Mouse (Mus musculus): ENCODE data around the gene Prpf38a. TPM values are rescaled to one million over a fixed set of nuclear protein-coding genes. Genes with fewer than 3 reads are reported as not detected.

The Prpf38a gene
- 64.1 and 65.2 TPM in 2 replicates for polyA plus RNA-seq (2015; fragmentation: Nextera tagmentation; extraction: Ambion mirVana)

GRCm38 (mm10) chr4:108578840-108579742 is at the start of gene Prpf38a, which contains the start of gene Orc1:
TSS of gene Prpf38a (minus strand) at chr4:108579336.
TSS of gene Orc1 (plus strand) at chr4:108579423.
- peak; percentile 97 for ATAC-seq
- no peaks in the 10 kb centered on the region for H3K9me3 ChIP-seq (ENCODE audit: control insufficient read depth)
- under 1% methylated on average over 64 of the region's 64 CpGs for WGBS
- peak within 1 kb of the TSS; percentile 93 for H3K4me2 ChIP-seq (replicated peaks; ENCODE audit: low read depth)
- no peak for TF ChIP-seq CTCF (IDR thresholded peaks at IDR 0.05; ENCODE audit: low read depth)
- peak within 1 kb of the TSS; percentile 78 for H3K9ac ChIP-seq (ENCODE audit: low read depth, low read length)
- 0 out of 2 replicates have a peak, but pooled peaks cover 3% of the 10 kb centered on the region for H3K4me1 ChIP-seq (replicated peaks; ENCODE audit: control insufficient read depth, insufficient read depth, low read length)
- peaks cover 13% of the 10 kb centered on the region for H3K36me3 ChIP-seq (ENCODE audit: control insufficient read depth, insufficient read depth)
- H3K27ac ChIP-seq (ENCODE audit: low read depth, low read length): peak within 1 kb of the TSS; percentile 82
- no peaks in the 10 kb centered on the region for H3K27me3 ChIP-seq (replicated peaks; ENCODE audit: control insufficient read depth, insufficient read depth, low read length)
- H3K4me3 ChIP-seq (ENCODE audit: low read depth, low read length): peak within 1 kb of the TSS; percentile 95

- ATAC-seq: no peak
- H3K9ac ChIP-seq (ENCODE audit: low read depth, low read length): no peak overlapping the region
- H3K4me2 ChIP-seq (replicated peaks; ENCODE audit: low read depth): no peak overlapping the region
- no peaks in the 10 kb centered on the region for H3K9me3 ChIP-seq (ENCODE audit: control insufficient read depth)
- TF ChIP-seq CTCF (IDR thresholded peaks at IDR 0.05; ENCODE audit: low read depth): no peak
- WGBS: 89% methylated on average over 5 of the region's 5 CpGs
- H3K4me3 ChIP-seq (ENCODE audit: low read depth, low read length): no peak overlapping the region
- no peak overlapping the region for H3K27ac ChIP-seq (ENCODE audit: low read depth, low read length)
- H3K4me1 ChIP-seq (replicated peaks; ENCODE audit: control insufficient read depth, insufficient read depth, low read length): no peaks in the 10 kb centered on the region
- H3K36me3 ChIP-seq (ENCODE audit: control insufficient read depth, insufficient read depth): peaks cover 83% of the 10 kb centered on the region
- H3K27me3 ChIP-seq (replicated peaks; ENCODE audit: control insufficient read depth, insufficient read depth, low read length): no peaks in the 10 kb centered on the region
Measured at GRCm38 (mm10) chr4:108627066-108627465, 47.9 kb upstream of the Prpf38a start.

GRCm38 (mm10) chr4:108621504-108621903 is 42.4 kb upstream of the Prpf38a start:
- Histone ChIP-seq H3K9ac (ENCODE audit: low read depth, low read length) (no peak overlapping the region), H3K9me3 (ENCODE audit: control insufficient read depth) (no peaks in the 10 kb centered on the region), H3K27me3 (replicated peaks; ENCODE audit: control insufficient read depth, insufficient read depth, low read length) (no peaks in the 10 kb centered on the region), H3K4me2 (replicated peaks; ENCODE audit: low read depth) (no peak overlapping the region), H3K27ac (ENCODE audit: low read depth, low read length) (no peak overlapping the region), H3K4me3 (ENCODE audit: low read depth, low read length) (no peak overlapping the region), H3K4me1 (replicated peaks; ENCODE audit: control insufficient read depth, insufficient read depth, low read length) (peaks cover 3% of the 10 kb centered on the region), H3K36me3 (ENCODE audit: control insufficient read depth, insufficient read depth) (peaks cover 29% of the 10 kb centered on the region)
- TF ChIP-seq CTCF (IDR thresholded peaks at IDR 0.05; ENCODE audit: low read depth): peak; percentile 38; the same call in 1 of the 2 replicates
- ATAC-seq: no peak
- WGBS: 95% methylated on average over 6 of the region's 6 CpGs

GRCm38 (mm10) chr4:108620536-108620935 is 41.4 kb upstream of the Prpf38a start:
- Histone ChIP-seq H3K9me3 (ENCODE audit: control insufficient read depth) (no peaks in the 10 kb centered on the region), H3K36me3 (ENCODE audit: control insufficient read depth, insufficient read depth) (peaks cover 20% of the 10 kb centered on the region), H3K4me3 (ENCODE audit: low read depth, low read length) (peak overlapping the region; percentile 61), H3K27ac (ENCODE audit: low read depth, low read length) (peak overlapping the region; percentile 83), H3K4me2 (replicated peaks; ENCODE audit: low read depth) (peak overlapping the region; percentile 81), H3K27me3 (replicated peaks; ENCODE audit: control insufficient read depth, insufficient read depth, low read length) (no peaks in the 10 kb centered on the region), H3K9ac (ENCODE audit: low read depth, low read length) (peak overlapping the region; percentile 68), H3K4me1 (replicated peaks; ENCODE audit: control insufficient read depth, insufficient read depth, low read length) (peaks cover 3% of the 10 kb centered on the region)
- no peak for ATAC-seq
- 0 out of 2 replicates have a peak, but pooled peaks have one; percentile 2 for TF ChIP-seq CTCF (IDR thresholded peaks at IDR 0.05; ENCODE audit: low read depth)
- WGBS: 15% methylated on average over 8 of the region's 8 CpGs

- peak within 1 kb of the TSS; percentile 81 for H3K4me2 ChIP-seq (replicated peaks; ENCODE audit: low read depth)
- peak; percentile 97 for ATAC-seq
- H3K4me1 ChIP-seq (replicated peaks; ENCODE audit: control insufficient read depth, insufficient read depth, low read length): peaks cover 3% of the 10 kb centered on the region
- peaks cover 12% of the 10 kb centered on the region; the same call in 1 of the 2 replicates for H3K36me3 ChIP-seq (ENCODE audit: control insufficient read depth, insufficient read depth)
- H3K4me3 ChIP-seq (ENCODE audit: low read depth, low read length): peak within 1 kb of the TSS; percentile 61
- H3K27ac ChIP-seq (ENCODE audit: low read depth, low read length): peak within 1 kb of the TSS; percentile 83
- TF ChIP-seq CTCF (IDR thresholded peaks at IDR 0.05; ENCODE audit: low read depth): peak; percentile 32
- H3K9ac ChIP-seq (ENCODE audit: low read depth, low read length): peak within 1 kb of the TSS; percentile 68
- no peaks in the 10 kb centered on the region for H3K27me3 ChIP-seq (replicated peaks; ENCODE audit: control insufficient read depth, insufficient read depth, low read length)
- WGBS: 0% methylated on average over 71 of the region's 86 CpGs
- no peaks in the 10 kb centered on the region for H3K9me3 ChIP-seq (ENCODE audit: control insufficient read depth)
Measured at GRCm38 (mm10) chr4:108619587-108620341, 40.6 kb upstream of the Prpf38a start, which contains the start of gene Cc2d1b. TSS of gene Cc2d1b (plus strand) at chr4:108619940.

- Histone ChIP-seq H3K4me2 (replicated peaks; ENCODE audit: low read depth) (peak overlapping the region; percentile 81), H3K27me3 (replicated peaks; ENCODE audit: control insufficient read depth, insufficient read depth, low read length) (no peaks in the 10 kb centered on the region), H3K27ac (ENCODE audit: low read depth, low read length) (peak overlapping the region; percentile 73), H3K4me3 (ENCODE audit: low read depth, low read length) (peak overlapping the region; percentile 61), H3K9me3 (ENCODE audit: control insufficient read depth) (no peaks in the 10 kb centered on the region), H3K9ac (ENCODE audit: low read depth, low read length) (peak overlapping the region; percentile 68), H3K36me3 (ENCODE audit: control insufficient read depth, insufficient read depth) (peaks cover 6% of the 10 kb centered on the region; the same call in 1 of the 2 replicates), H3K4me1 (replicated peaks; ENCODE audit: control insufficient read depth, insufficient read depth, low read length) (peaks cover 3% of the 10 kb centered on the region)
- peak; percentile 29 for ATAC-seq
- TF ChIP-seq CTCF (IDR thresholded peaks at IDR 0.05; ENCODE audit: low read depth): no peak
- 2% methylated on average over 10 of the region's 10 CpGs for WGBS
Measured at GRCm38 (mm10) chr4:108619165-108619564, 40.0 kb upstream of the Prpf38a start.
